Mouse (Mus musculus) cerebellum, postnatal 14 days (tissue): ENCODE results near the gene Trnt1.

Experiments used
- DNase-seq, 2 experiments: peaks; one replicate each; pipeline ENCODE4 v3.0.0; 2021; ENCODE audit warnings: mixed read lengths in 2 of 2

The Trnt1 gene

GRCm38 (mm10) chr6:106791429-106791828, 22.5 kb downstream of the Trnt1 start:
- DNase-seq: no peak

GRCm38 (mm10) chr6:106792486-106792885, 23.6 kb downstream of the Trnt1 start:
- DNase-seq: no peak

- DNase-seq: no peak
Measured at GRCm38 (mm10) chr6:106793088-106793487, 24.2 kb downstream of the Trnt1 start.

GRCm38 (mm10) chr6:106793621-106794020, 24.7 kb downstream of the Trnt1 start:
- DNase-seq: no peak

GRCm38 (mm10) chr6:106794094-106794814, 25.3 kb downstream of the Trnt1 start:
- no peak for DNase-seq

GRCm38 (mm10) chr6:106799333-106800226, 30.7 kb downstream of the Trnt1 start, which contains the start of gene Crbn:
Gene Crbn, minus strand, starts transcription at chr6:106800077.
- DNase-seq: peak; percentile 96 to 97

GRCm38 (mm10) chr6:106800227-106800557, 31.3 kb downstream of the Trnt1 start:
- DNase-seq: no peak

- DNase-seq: peak; percentile 54 to 61
Measured at GRCm38 (mm10) chr6:106804904-106805303, 36.0 kb downstream of the Trnt1 start.

GRCm38 (mm10) chr6:106809161-106809560, 40.2 kb downstream of the Trnt1 start:
- DNase-seq: no peak

GRCm38 (mm10) chr6:106810686-106811085, 41.8 kb downstream of the Trnt1 start:
- DNase-seq: no peak

GRCm38 (mm10) chr6:106819246-106819645, 50.3 kb downstream of the Trnt1 start:
- no peak for DNase-seq

- no peak for DNase-seq
Measured at GRCm38 (mm10) chr6:106819906-106820305, 51.0 kb downstream of the Trnt1 start.

- DNase-seq: no peak
Measured at GRCm38 (mm10) chr6:106820566-106820965, 51.6 kb downstream of the Trnt1 start.

- peak; percentile 81 to 90 for DNase-seq
Measured at GRCm38 (mm10) chr6:106822329-106822728, 53.4 kb downstream of the Trnt1 start.
